Mouse (Mus musculus) myocyte (in vitro differentiated cells): ENCODE data around the gene Fkbp9. TPM values are rescaled to one million over a fixed set of nuclear protein-coding genes. Genes with fewer than 3 reads are reported as not detected.

Experiments used
- H3K27me3 ChIP-seq: one replicate; pipeline ENCODE4 v1.6.1; 2011; ENCODE audit not compliant: control insufficient read depth, insufficient read depth, insufficient read length
- H3K36me3 ChIP-seq: one replicate; pipeline ENCODE4 v1.6.1; 2011; ENCODE audit not compliant: control insufficient read depth, insufficient read depth
- H3K4me2 ChIP-seq: one replicate; pipeline ENCODE4 v1.6.1; 2011; ENCODE audit warnings: low read depth, control low read depth
- H3K4me3 ChIP-seq: one replicate; pipeline ENCODE4 v1.5.1; 2011; ENCODE audit warnings: mild to moderate bottlenecking, control low read depth, moderate library complexity
- H3K79me2 ChIP-seq: one replicate; pipeline ENCODE4 v1.6.1; 2011; ENCODE audit not compliant: control insufficient read depth, insufficient read depth
- H3ac ChIP-seq: one replicate; pipeline ENCODE4 v1.6.1; 2011; ENCODE audit not compliant: control insufficient read depth, insufficient read length
- CEBPB ChIP-seq: IDR thresholded peaks from 2 replicates; pipeline ENCODE4 v1.6.1; 2011; ENCODE audit warnings: mild to moderate bottlenecking, moderate library complexity; ENCODE audit not compliant: poor library complexity, insufficient read depth, severe bottlenecking
- E2F4 ChIP-seq: IDR thresholded peaks from one replicate; pipeline ENCODE4 v1.6.1; 2011; ENCODE audit warnings: mild to moderate bottlenecking, control low read depth, moderate library complexity; ENCODE audit not compliant: insufficient read depth
- MAX ChIP-seq: IDR thresholded peaks from one replicate; pipeline ENCODE4 v1.6.1; 2011; ENCODE audit warnings: low read depth, mild to moderate bottlenecking, control low read depth
- MYOD1 ChIP-seq, 3 experiments: IDR thresholded peaks; one replicate each; pipeline ENCODE4 v1.6.1; 2011; ENCODE audit warnings: control low read depth in 2 of 3, low read depth in 2 of 3, mild to moderate bottlenecking in 2 of 3, moderate library complexity in 1 of 3; ENCODE audit not compliant: insufficient read length in 2 of 3, control insufficient read depth in 1 of 3
- MYOG ChIP-seq, 3 experiments: IDR thresholded peaks; one replicate each; pipeline ENCODE4 v1.6.1; 2011; ENCODE audit warnings: control low read depth in 2 of 3, low read depth in 2 of 3, mild to moderate bottlenecking in 2 of 3; ENCODE audit not compliant: insufficient read length in 2 of 3, control insufficient read depth in 1 of 3, insufficient read depth in 1 of 3
- POLR2A ChIP-seq: IDR thresholded peaks from one replicate; pipeline ENCODE4 v1.6.1; 2011; ENCODE audit warnings: low read depth, mild to moderate bottlenecking, control low read depth, moderate library complexity; ENCODE audit not compliant: insufficient read length
- POLR2AphosphoS2 ChIP-seq: IDR thresholded peaks from one replicate; pipeline ENCODE4 v1.6.1; 2011; ENCODE audit warnings: low read depth, control low read depth; ENCODE audit not compliant: insufficient read length
- REST ChIP-seq: IDR thresholded peaks from one replicate; pipeline ENCODE4 v1.6.1; 2011; ENCODE audit warnings: mild to moderate bottlenecking, control low read depth, moderate library complexity; ENCODE audit not compliant: insufficient read depth, insufficient read length
- SRF ChIP-seq: IDR thresholded peaks from one replicate; pipeline ENCODE4 v1.6.1; 2011; ENCODE audit warnings: low read depth; ENCODE audit not compliant: control insufficient read depth, insufficient read length
- TCF12 ChIP-seq: IDR thresholded peaks from one replicate; pipeline ENCODE4 v1.6.1; 2011; ENCODE audit warnings: mild to moderate bottlenecking, control low read depth; ENCODE audit not compliant: poor library complexity, insufficient read depth, severe bottlenecking
- TCF3 ChIP-seq: IDR thresholded peaks from one replicate; pipeline ENCODE4 v1.6.1; 2011; ENCODE audit warnings: low read depth, control low read depth; ENCODE audit not compliant: insufficient read length
- USF1 ChIP-seq: IDR thresholded peaks from one replicate; pipeline ENCODE4 v1.6.1; 2011; ENCODE audit warnings: low read depth, mild to moderate bottlenecking, control low read depth, moderate library complexity
- polyA plus RNA-seq: library from polyadenylated mRNA; unstranded; fragments of >200 nt; fragmentation: generic; extraction: Trizol; gene quantifications from one replicate; pipeline ENCODE4 v1.2.1, GENCODE M21; 2012; ENCODE audit warnings: missing spikeins

Fkbp9 gene
- polyA plus RNA-seq, 1 experiment, result 91.6 TPM

- Histone ChIP-seq H3K36me3 (no peaks in the 10 kb centered on the region), H3ac (no peak overlapping the region), H3K4me3 (no peak overlapping the region), H3K4me2 (no peak overlapping the region), H3K27me3 (no peaks in the 10 kb centered on the region), H3K79me2 (no peaks in the 10 kb centered on the region)
- TF ChIP-seq E2F4 (no peak), TCF3 (no peak), USF1 (no peak), MYOG (IDR thresholded peaks at IDR 0.05; ENCODE audit: control insufficient read depth in 1 of 3, insufficient read depth in 1 of 3, insufficient read length in 2 of 3, low read depth in 2 of 3) (no peak), POLR2A (no peak), CEBPB (no peak), TCF12 (no peak), REST (no peak), SRF (no peak), MAX (no peak), POLR2AphosphoS2 (no peak), MYOD1 (IDR thresholded peaks at IDR 0.05; ENCODE audit: control insufficient read depth in 1 of 3, insufficient read length in 2 of 3, low read depth in 2 of 3) (no peak)
Measured at GRCm38 (mm10) chr6:56819124-56819487, 12.8 kb upstream of the Fkbp9 start.

GRCm38 (mm10) chr6:56825657-56826056 is 6.2 kb upstream of the Fkbp9 start:
- Histone ChIP-seq H3K4me2 (no peak overlapping the region), H3K4me3 (no peak overlapping the region), H3K27me3 (no peaks in the 10 kb centered on the region), H3K36me3 (no peaks in the 10 kb centered on the region), H3ac (no peak overlapping the region), H3K79me2 (no peaks in the 10 kb centered on the region)
- TF ChIP-seq TCF3, result no peak

GRCm38 (mm10) chr6:56832407-56832796 is 543 bp downstream of the Fkbp9 start:
- Histone ChIP-seq H3ac (peak overlapping the region; percentile 71), H3K79me2 (peaks cover 13% of the 10 kb centered on the region), H3K36me3 (peaks cover 5% of the 10 kb centered on the region), H3K4me2 (peak overlapping the region; percentile 61), H3K4me3 (peak overlapping the region; percentile 47), H3K27me3 (no peaks in the 10 kb centered on the region)
- TF ChIP-seq TCF12, result no peak
- TF ChIP-seq POLR2AphosphoS2, result no peak
- TF ChIP-seq MYOG (IDR thresholded peaks at IDR 0.05; ENCODE audit: control insufficient read depth in 1 of 3, insufficient read depth in 1 of 3, insufficient read length in 2 of 3, low read depth in 2 of 3), result no peak
- no peak for TF ChIP-seq REST
- no peak for TF ChIP-seq SRF
- TF ChIP-seq USF1, result no peak
- no peak for TF ChIP-seq E2F4
- TF ChIP-seq POLR2A, result no peak
- TF ChIP-seq MAX, result no peak
- TF ChIP-seq TCF3, result no peak
- no peak for TF ChIP-seq CEBPB
- TF ChIP-seq MYOD1 (IDR thresholded peaks at IDR 0.05; ENCODE audit: control insufficient read depth in 1 of 3, insufficient read length in 2 of 3, low read depth in 2 of 3), result no peak

- Histone ChIP-seq H3K4me3 (peak overlapping the region; percentile 47), H3K36me3 (peaks cover 5% of the 10 kb centered on the region), H3K4me2 (peak overlapping the region; percentile 61), H3ac (peak overlapping the region; percentile 71), H3K79me2 (peaks cover 13% of the 10 kb centered on the region), H3K27me3 (no peaks in the 10 kb centered on the region)
- TF ChIP-seq TCF3, result no peak
- no peak for TF ChIP-seq MAX
Measured at GRCm38 (mm10) chr6:56832830-56833229, 971 bp downstream of the Fkbp9 start.

GRCm38 (mm10) chr6:56834769-56835168 is 2.9 kb downstream of the Fkbp9 start:
- peaks cover 13% of the 10 kb centered on the region for H3K79me2 ChIP-seq
- H3ac ChIP-seq, result no peak overlapping the region
- no peaks in the 10 kb centered on the region for H3K27me3 ChIP-seq
- TF ChIP-seq MYOG (IDR thresholded peaks at IDR 0.05; ENCODE audit: control insufficient read depth in 1 of 3, insufficient read depth in 1 of 3, insufficient read length in 2 of 3, low read depth in 2 of 3), result no peak
- no peak for TF ChIP-seq USF1
- TF ChIP-seq E2F4, result no peak
- TF ChIP-seq MAX, result no peak
- no peak for TF ChIP-seq POLR2A
- no peak for TF ChIP-seq TCF12
- TF ChIP-seq POLR2AphosphoS2, result no peak
- TF ChIP-seq TCF3, result no peak
- TF ChIP-seq MYOD1 (IDR thresholded peaks at IDR 0.05; ENCODE audit: control insufficient read depth in 1 of 3, insufficient read length in 2 of 3, low read depth in 2 of 3), result no peak
- TF ChIP-seq CEBPB, result no peak
- TF ChIP-seq REST, result no peak
- no peak for TF ChIP-seq SRF
- no peak overlapping the region for H3K4me3 ChIP-seq
- no peak overlapping the region for H3K4me2 ChIP-seq
- H3K36me3 ChIP-seq, result peaks cover 6% of the 10 kb centered on the region
